Mouse (Mus musculus) ES-Bruce4 (cell line): ENCODE results near the gene Tmem170b.

Source experiments
- CTCF ChIP-seq: IDR thresholded peaks from one replicate; pipeline ENCODE4 v1.8.1; 2011; ENCODE audit warnings: low read depth, low read length
- EP300 ChIP-seq: IDR thresholded peaks from 2 replicates; pipeline ENCODE4 v1.6.1; 2011; ENCODE audit warnings: low read depth, low read length; ENCODE audit not compliant: insufficient read depth
- POLR2A ChIP-seq: IDR thresholded peaks from one replicate; pipeline ENCODE4 v1.8.1; 2011; ENCODE audit warnings: low read length; ENCODE audit not compliant: insufficient read depth

DNA sequence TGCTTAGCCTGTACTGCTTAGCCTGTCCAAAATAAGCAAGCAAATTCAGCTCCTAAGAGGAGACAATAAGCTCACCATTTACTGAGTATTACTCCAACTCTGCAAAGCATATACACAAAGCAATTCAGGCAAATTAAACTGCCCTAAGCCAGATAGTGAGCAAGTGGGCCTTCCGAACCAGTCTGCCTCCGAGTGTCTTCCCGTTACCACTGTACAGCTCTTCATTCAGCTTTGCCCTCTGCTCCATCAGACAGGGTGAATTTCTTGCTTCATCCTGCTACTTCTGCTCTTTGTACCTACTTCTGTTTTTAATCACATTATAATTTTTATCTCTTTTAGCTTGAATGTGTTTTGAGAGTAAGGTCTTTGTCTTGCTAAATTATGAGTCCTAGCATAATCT lies 1.9 kb downstream of the Tmem170b start:
- TF ChIP-seq POLR2A (no peak), CTCF (no peak), EP300 (no peak)
